Mouse (Mus musculus) embryonic facial prominence, embryonic 12.5 days (tissue): ENCODE measurements around the gene Acacb. TPM values are rescaled to one million over a fixed set of nuclear protein-coding genes. Genes with fewer than 3 reads are reported as not detected.

Source experiments
- ATAC-seq: fragments of 200-750 bp; cut with Nextera tagmentation; 2 replicates; pipeline ENCODE4 v1.8.0; 2017; ENCODE audit not compliant: insufficient number of reproducible peaks, insufficient read depth, low FRiP score, low TSS enrichment
- H3K27ac ChIP-seq: fragments of 300-500 bp; sonication (generic); 2 replicates; pipeline ENCODE4 v1.5.1; 2016; ENCODE audit warnings: mild to moderate bottlenecking
- H3K27me3 ChIP-seq: fragments of 300-500 bp; sonication (generic); 2 replicates; pipeline ENCODE4 v1.6.1; 2016; ENCODE audit warnings: mild to moderate bottlenecking, moderate library complexity
- H3K36me3 ChIP-seq: fragments of 300-500 bp; sonication (generic); 2 replicates; pipeline ENCODE4 v1.6.1; 2016; ENCODE audit warnings: mild to moderate bottlenecking
- H3K4me1 ChIP-seq: fragments of 300-500 bp; sonication (generic); 2 replicates; pipeline ENCODE4 v1.6.1; 2016
- H3K4me2 ChIP-seq: fragments of 300-500 bp; sonication (generic); replicated peaks from 2 replicates; pipeline ENCODE4 v1.6.1; 2016; ENCODE audit warnings: mild to moderate bottlenecking, moderate library complexity
- H3K4me3 ChIP-seq: fragments of 300-500 bp; sonication (generic); 2 replicates; pipeline ENCODE4 v1.5.1; 2016; ENCODE audit warnings: mild to moderate bottlenecking
- H3K9ac ChIP-seq: fragments of 300-500 bp; sonication (generic); 2 replicates; pipeline ENCODE4 v1.6.1; 2016; ENCODE audit warnings: mild to moderate bottlenecking, moderate library complexity
- H3K9me3 ChIP-seq: fragments of 300-500 bp; sonication (generic); 2 replicates; pipeline ENCODE4 v1.6.1; 2016; ENCODE audit warnings: mild to moderate bottlenecking, moderate library complexity
- WGBS: fragments of 180-500 bp; shearing (Covaris S2); methylation state at CpG from one replicate; pipeline ENCODE4 v1.1.7; 2016; 5-methylcytosine and 5-hydroxymethylcytosine counted together
- polyA plus RNA-seq: library from polyadenylated mRNA; unstranded; fragments of >200 nt; fragmentation: Nextera tagmentation; extraction: Ambion mirVana; gene quantifications from 2 replicates; pipeline ENCODE4 v1.2.1, GENCODE M21; 2016

Gene Acacb
- polyA plus RNA-seq, 1 experiment from 2014 or later, result 6.3 TPM

GRCm38 (mm10) chr5:114126499-114127244 is 19.7 kb upstream of the Acacb start:
- WGBS, result 85% methylated on average over 7 of the region's 7 CpGs
- Histone ChIP-seq H3K27ac (no peak overlapping the region), H3K9me3 (no peaks in the 10 kb centered on the region), H3K4me1 (peaks cover 7% of the 10 kb centered on the region; the same call in 1 of the 2 replicates), H3K9ac (no peak overlapping the region), H3K36me3 (peaks cover 41% of the 10 kb centered on the region), H3K4me3 (peak overlapping the region; percentile 51), H3K4me2 (peak overlapping the region; percentile 76), H3K27me3 (no peaks in the 10 kb centered on the region)
- no peak for ATAC-seq

DNA sequence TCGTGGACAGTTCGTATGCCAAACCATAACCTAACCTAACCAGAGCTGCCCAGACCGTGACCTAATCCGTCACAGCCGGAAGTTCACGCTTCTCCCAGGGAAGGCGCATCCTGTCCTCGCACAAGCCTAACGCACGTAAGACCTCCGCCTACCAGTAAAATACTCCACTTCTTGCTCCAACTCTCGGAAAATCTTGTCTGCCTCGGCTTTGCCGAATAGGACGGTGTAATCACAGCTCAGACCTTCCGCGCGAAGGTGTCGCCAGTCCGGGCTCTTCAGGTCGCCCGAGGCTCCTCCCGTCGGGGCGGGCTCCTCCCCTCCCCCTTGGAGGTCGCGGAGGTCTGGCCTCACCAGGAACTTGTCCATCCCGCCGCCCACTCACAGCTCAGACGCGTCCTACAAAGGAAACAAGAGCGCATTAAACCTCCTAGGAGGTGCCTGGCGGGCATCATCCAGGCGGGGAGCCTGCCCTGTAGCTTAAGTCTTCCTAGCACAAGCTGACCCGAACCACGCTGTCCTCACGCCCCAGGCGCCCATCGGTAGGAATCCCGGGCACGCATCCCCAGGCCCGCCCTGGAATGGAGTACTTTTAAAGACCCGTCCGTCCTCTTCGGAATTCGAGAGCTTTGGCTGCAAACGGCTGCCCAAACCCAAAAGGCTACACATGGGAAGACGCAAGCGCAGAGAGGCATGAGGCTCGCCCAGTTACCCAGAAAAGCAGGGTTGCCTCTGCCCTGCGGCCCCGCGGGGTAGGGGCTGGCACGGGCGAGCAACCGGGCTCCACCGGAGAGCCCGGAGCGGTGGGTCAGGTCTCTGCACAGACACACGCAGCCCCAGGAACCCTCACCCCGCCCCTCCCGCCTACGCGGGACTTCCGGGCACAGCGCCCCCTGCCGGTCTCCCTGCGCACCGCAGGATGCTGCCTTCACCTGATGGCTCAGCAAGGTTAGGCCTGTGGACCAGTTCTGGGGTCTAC is 18.7 kb upstream of the Acacb start, which contains the start of gene Alkbh2:
Gene Alkbh2 (minus strand): TSS at position 845 of the 976 bp plus-strand sequence.
- H3K27ac ChIP-seq, result peak within 1 kb of the TSS; percentile 85
- H3K9me3 ChIP-seq, result no peaks in the 10 kb centered on the region
- WGBS, result under 1% methylated on average over 69 of the region's 69 CpGs
- peaks cover 17% of the 10 kb centered on the region for H3K4me1 ChIP-seq
- H3K9ac ChIP-seq, result peak within 1 kb of the TSS; percentile 61
- peaks cover 31% of the 10 kb centered on the region for H3K36me3 ChIP-seq
- H3K27me3 ChIP-seq, result no peaks in the 10 kb centered on the region
- ATAC-seq, result no peak
- peak within 1 kb of the TSS; percentile 76 for H3K4me2 ChIP-seq
- peak within 1 kb of the TSS; percentile 51 for H3K4me3 ChIP-seq

DNA sequence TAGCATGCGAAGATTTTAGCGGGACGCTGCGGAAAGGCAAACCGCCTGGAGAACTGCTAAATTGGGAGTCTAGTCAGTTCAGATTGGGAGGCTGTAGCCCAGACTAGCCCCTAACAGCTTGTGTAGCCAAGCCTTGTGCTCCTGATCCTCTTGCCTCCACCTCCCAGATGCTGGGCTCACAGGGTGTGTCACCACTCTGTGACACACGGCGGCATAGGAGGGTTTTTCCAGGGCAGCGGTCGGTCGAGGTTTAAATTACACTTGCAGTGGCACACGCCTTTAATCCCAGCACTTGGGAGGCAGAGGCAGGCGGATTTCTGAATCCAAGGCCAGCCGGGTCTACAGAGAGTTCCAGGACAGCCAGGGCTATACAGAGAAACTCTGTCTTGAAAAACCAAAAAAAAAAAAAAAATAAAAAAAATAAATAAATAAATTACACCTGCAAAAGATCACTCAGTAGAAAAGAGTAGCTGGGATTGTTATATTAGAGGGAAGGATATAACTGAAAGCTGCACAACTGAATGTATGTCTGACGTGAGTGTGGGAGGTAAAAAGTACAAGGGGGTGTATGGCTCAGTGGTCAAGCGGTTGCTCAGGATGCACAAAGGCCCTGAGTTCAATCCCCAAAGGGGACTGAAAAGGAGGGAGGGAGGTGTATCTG is 16.7 kb upstream of the Acacb start:
- 75% methylated on average over 15 of the region's 15 CpGs for WGBS

DNA sequence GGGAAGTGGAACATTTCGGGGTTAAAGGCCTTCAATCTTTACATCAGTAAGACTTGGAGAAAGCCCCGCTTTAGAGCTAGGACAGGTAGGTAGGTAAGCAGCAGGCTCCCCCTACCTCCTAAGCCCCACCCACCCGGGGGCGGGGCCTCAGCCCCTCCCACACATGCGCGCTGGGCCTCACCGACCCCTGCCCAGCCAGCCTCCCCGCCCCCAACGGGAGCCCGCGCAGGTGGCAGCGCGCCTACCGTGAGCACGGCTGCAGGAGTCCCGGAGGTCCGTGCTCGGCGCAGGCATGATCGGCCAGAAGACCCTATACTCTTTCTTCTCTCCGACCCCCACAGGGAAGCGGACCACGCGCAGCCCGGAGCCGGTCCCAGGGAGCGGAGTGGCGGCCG is 16.1 kb upstream of the Acacb start, which contains the start of gene Ung:
Gene Ung (plus strand): TSS at position 176 of the 395 bp plus-strand sequence.
- Histone ChIP-seq H3K27me3 (no peaks in the 10 kb centered on the region), H3K4me2 (peak within 1 kb of the TSS; percentile 92), H3K36me3 (peaks cover 9% of the 10 kb centered on the region; the same call in 1 of the 2 replicates), H3K27ac (peak within 1 kb of the TSS; percentile 73), H3K9me3 (no peaks in the 10 kb centered on the region), H3K4me3 (peak within 1 kb of the TSS; percentile 76), H3K9ac (peak within 1 kb of the TSS; percentile 66), H3K4me1 (peaks cover 30% of the 10 kb centered on the region)
- ATAC-seq, result peak; percentile 6; the same call in 1 of the 2 replicates
- WGBS, result under 1% methylated on average over 24 of the region's 29 CpGs

More for the DNA sequence above, 16.7 kb upstream of the Acacb start:
- Histone ChIP-seq H3K4me2 (peak overlapping the region; percentile 92), H3K4me3 (peak overlapping the region; percentile 76), H3K36me3 (peaks cover 14% of the 10 kb centered on the region; the same call in 1 of the 2 replicates), H3K4me1 (peaks cover 30% of the 10 kb centered on the region), H3K27me3 (no peaks in the 10 kb centered on the region), H3K9me3 (no peaks in the 10 kb centered on the region), H3K9ac (no peak overlapping the region), H3K27ac (no peak overlapping the region)
- no peak for ATAC-seq

GRCm38 (mm10) chr5:114130698-114131520 is 15.4 kb upstream of the Acacb start:
- Histone ChIP-seq H3K9ac (peak overlapping the region; percentile 66), H3K27me3 (no peaks in the 10 kb centered on the region), H3K4me3 (peak overlapping the region; percentile 76), H3K36me3 (peaks cover 9% of the 10 kb centered on the region; the same call in 1 of the 2 replicates), H3K9me3 (no peaks in the 10 kb centered on the region), H3K4me1 (peaks cover 30% of the 10 kb centered on the region), H3K27ac (peak overlapping the region; percentile 73), H3K4me2 (peak overlapping the region; percentile 92)
- peak; percentile 97 for ATAC-seq
- WGBS, result under 1% methylated on average over 86 of the region's 87 CpGs

- WGBS, result 0% methylated on average over 15 of the region's 15 CpGs
- Histone ChIP-seq H3K9ac (peak overlapping the region; percentile 66), H3K36me3 (peaks cover 12% of the 10 kb centered on the region; the same call in 1 of the 2 replicates), H3K4me2 (peak overlapping the region; percentile 92), H3K27me3 (no peaks in the 10 kb centered on the region), H3K4me1 (peaks cover 30% of the 10 kb centered on the region), H3K4me3 (peak overlapping the region; percentile 76), H3K27ac (peak overlapping the region; percentile 73), H3K9me3 (no peaks in the 10 kb centered on the region)
- no peak for ATAC-seq
Measured at GRCm38 (mm10) chr5:114131521-114131840, 14.9 kb upstream of the Acacb start.

DNA sequence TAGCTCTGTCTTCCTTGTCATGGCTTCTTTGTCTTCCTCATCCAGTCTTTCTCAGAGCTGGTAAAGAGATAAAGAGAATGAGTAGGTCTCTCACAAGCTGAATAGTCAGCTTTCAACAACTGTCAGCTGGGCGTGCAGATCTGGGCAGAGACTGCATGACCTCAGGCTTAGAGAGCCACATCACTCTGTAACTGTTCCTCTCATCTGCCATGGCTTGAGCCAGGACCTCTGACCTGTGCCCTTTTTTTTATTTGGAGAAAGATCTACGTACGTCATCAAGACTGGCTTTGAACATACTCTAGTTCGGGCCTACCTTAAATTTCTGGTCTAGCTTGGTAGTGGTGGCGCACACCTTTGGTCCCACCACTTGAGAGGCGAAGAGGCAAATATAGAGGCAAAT is 13.5 kb upstream of the Acacb start:
- Histone ChIP-seq H3K4me2 (no peak overlapping the region), H3K36me3 (peaks cover 24% of the 10 kb centered on the region), H3K4me3 (no peak overlapping the region), H3K27me3 (no peaks in the 10 kb centered on the region), H3K9ac (no peak overlapping the region), H3K27ac (no peak overlapping the region), H3K4me1 (peaks cover 30% of the 10 kb centered on the region), H3K9me3 (no peaks in the 10 kb centered on the region)
- ATAC-seq, result no peak
- WGBS, result 81% methylated on average over 6 of the region's 6 CpGs

DNA sequence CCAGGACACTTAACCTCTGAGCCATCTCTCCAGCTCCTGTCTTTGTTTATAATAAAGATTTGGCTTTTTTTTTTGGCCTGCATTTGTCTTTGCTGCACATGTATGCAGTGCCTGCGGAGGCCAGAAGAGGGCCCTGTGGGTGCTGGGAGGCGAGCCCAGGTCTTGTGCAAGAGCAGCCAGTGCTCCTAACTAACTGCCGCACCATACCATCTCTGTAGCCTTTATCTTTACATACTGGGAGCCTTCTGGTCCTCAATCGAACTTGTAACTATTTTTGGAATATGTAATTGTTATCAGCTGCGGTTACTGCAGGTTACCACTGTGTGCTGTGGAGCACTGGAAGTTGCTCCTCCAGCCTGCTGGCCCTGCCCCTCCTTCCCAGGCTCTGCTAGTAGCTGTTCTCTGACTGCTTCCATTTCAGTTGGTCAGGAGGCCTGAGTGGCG is 12.2 kb upstream of the Acacb start:
- H3K9ac ChIP-seq, result no peak overlapping the region

GRCm38 (mm10) chr5:114135516-114135915 is 10.8 kb upstream of the Acacb start:
- no peaks in the 10 kb centered on the region for H3K27me3 ChIP-seq
- H3K27ac ChIP-seq, result no peak overlapping the region
- 92% methylated on average over 10 of the region's 10 CpGs for WGBS
- H3K4me1 ChIP-seq, result peaks cover 29% of the 10 kb centered on the region
- H3K9me3 ChIP-seq, result no peaks in the 10 kb centered on the region
- H3K4me2 ChIP-seq, result no peak overlapping the region
- H3K4me3 ChIP-seq, result no peak overlapping the region
- peaks cover 32% of the 10 kb centered on the region for H3K36me3 ChIP-seq
- no peak for ATAC-seq
- no peak overlapping the region for H3K9ac ChIP-seq

More for the DNA sequence above, 12.2 kb upstream of the Acacb start:
- 44% methylated on average over 6 of the region's 6 CpGs for WGBS
- Histone ChIP-seq H3K27ac (no peak overlapping the region), H3K4me1 (peaks cover 33% of the 10 kb centered on the region), H3K27me3 (no peaks in the 10 kb centered on the region), H3K36me3 (peaks cover 32% of the 10 kb centered on the region), H3K4me2 (no peak overlapping the region), H3K4me3 (no peak overlapping the region), H3K9me3 (no peaks in the 10 kb centered on the region)
- ATAC-seq, result no peak

GRCm38 (mm10) chr5:114137481-114138276 is 8.7 kb upstream of the Acacb start:
- ATAC-seq, result no peak
- H3K27ac ChIP-seq, result no peak overlapping the region

More at GRCm38 (mm10) chr5:114137481-114138276, 8.7 kb upstream of the Acacb start:
- WGBS, result 89% methylated on average over 15 of the region's 15 CpGs
- peaks cover 32% of the 10 kb centered on the region for H3K36me3 ChIP-seq
- H3K4me1 ChIP-seq, result peaks cover 15% of the 10 kb centered on the region
- no peak overlapping the region for H3K4me2 ChIP-seq
- H3K4me3 ChIP-seq, result no peak overlapping the region
- no peak overlapping the region for H3K9ac ChIP-seq
- no peaks in the 10 kb centered on the region for H3K27me3 ChIP-seq
- H3K9me3 ChIP-seq, result no peaks in the 10 kb centered on the region
